Mouse (Mus musculus): ENCODE data around the gene Olfr168.
"Not testable (repeated sequence)": the region's sequence is repeated elsewhere in the genome, so short reads cannot be mapped to it uniquely, and the experiment has no call there.

Olfr168 gene

DNA sequence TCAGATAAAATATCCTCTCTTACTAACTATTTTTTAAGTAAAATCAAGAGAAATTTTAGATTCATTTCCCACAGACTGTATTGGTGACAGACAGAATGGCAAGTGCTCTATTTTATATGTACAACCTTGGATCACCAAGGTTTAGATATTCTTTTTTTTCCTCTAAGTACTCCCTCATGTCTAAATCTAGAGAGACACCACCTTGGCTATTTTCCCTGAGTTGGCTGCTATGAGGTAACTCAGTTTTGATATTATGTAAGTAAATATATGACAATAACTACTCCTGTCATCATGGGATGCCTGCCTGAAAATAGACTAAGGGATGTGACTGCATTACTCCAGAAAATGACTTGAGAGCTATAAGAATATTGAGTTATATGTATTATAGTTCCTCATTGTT is at the start of gene Olfr168:
Gene Olfr168 (minus strand): TSS at position 101 of the 400 bp plus-strand sequence.
- DNase-seq (ENCODE audit: low spot score in 2 of 2), result no peak

DNA sequence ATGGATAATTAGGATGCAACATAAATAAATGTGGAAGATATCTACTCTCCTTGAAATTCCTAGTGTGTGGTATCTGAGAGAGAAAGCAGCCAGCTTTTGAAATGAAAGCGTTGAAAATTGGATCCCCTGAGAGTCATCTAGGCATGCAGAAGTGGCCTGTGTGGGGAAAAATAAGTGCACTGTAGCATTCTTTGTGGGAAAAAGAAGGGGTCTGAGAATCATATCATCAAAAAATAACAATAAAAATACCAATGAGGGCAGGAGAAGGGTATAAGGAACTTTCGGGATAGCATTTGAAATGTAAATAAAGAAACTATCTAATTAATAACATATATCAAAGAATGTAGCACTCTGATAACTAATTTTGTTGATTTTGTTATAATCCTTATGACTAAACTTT is 36.4 kb upstream of the Olfr168 start, which contains the start of gene Olfr169:
Gene Olfr169 (minus strand): TSS at position 101 of the 400 bp plus-strand sequence.
- not testable (repeated sequence) for DNase-seq (ENCODE audit: low spot score in 2 of 2)

- not testable (repeated sequence) for DNase-seq (ENCODE audit: low spot score in 2 of 2)
Measured at GRCm38 (mm10) chr16:19553429-19553828, 18.1 kb upstream of the Olfr168 start.

DNA sequence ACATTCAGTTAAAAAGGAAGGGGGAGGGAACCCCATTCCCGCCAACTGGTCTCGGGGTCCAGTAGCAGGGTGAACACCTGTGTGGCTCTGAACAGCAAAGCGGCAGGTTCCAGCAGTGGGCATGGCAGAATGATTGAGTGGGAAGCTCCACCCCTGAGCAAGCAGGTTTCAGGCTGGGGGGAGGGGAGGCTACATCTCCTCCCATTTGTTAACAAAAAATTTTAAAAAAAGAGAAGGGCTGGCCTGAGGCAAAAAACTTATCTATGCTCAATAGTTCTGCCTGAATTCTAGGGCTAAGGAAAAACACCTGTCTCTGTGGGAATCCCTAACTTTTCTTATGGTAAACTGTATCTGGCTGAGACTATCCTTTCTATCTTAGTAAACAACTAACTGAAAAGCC is 16.9 kb upstream of the Olfr168 start:
- not testable (repeated sequence) for DNase-seq (ENCODE audit: low spot score in 2 of 2)

DNA sequence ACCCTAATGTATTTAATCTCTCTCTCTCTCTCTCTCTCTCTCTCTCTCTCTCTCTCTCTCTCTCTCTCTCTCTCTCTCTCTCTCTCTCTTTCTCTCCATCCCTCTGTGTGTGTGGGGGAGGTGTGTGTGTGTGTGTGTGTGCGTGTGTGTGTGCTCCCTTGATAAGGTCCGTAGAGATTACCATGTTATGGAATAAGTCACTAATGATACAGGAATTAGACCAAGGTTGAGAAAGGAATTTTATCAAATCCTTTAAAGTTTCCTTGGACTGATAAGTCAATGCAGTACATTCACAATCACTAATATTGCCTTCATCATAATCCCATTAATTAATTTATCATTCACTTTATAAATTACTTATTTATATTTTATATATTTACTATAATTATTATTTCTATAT is 13.2 kb downstream of the Olfr168 start, which contains the start of gene Olfr167:
Gene Olfr167 (minus strand): TSS at position 101 of the 400 bp plus-strand sequence.
- DNase-seq (ENCODE audit: low spot score in 2 of 2), result no peak

GRCm38 (mm10) chr16:19483394-19483793 is 52.0 kb downstream of the Olfr168 start, which contains the start of gene Olfr166:
Gene Olfr166 (plus strand): TSS chr16:19483694.
- DNase-seq (ENCODE audit: low spot score in 2 of 2), result no peak
